Mouse (Mus musculus) CD4-positive, CD25-positive, alpha-beta regulatory T cell, adult 9 weeks (primary cell): ENCODE measurements around the gene Khdc1a. TPM values are rescaled to one million over a fixed set of nuclear protein-coding genes. Genes with fewer than 3 reads are reported as not detected.

Experiments
- polyA plus RNA-seq: library from polyadenylated mRNA; unstranded; fragments of 100-300 nt; shearing (Covaris generic); gene quantifications from one replicate; pipeline ENCODE4 v1.2.1, GENCODE M21; 2017

Gene Khdc1a
- polyA plus RNA-seq, result 3.7 TPM

DNA sequence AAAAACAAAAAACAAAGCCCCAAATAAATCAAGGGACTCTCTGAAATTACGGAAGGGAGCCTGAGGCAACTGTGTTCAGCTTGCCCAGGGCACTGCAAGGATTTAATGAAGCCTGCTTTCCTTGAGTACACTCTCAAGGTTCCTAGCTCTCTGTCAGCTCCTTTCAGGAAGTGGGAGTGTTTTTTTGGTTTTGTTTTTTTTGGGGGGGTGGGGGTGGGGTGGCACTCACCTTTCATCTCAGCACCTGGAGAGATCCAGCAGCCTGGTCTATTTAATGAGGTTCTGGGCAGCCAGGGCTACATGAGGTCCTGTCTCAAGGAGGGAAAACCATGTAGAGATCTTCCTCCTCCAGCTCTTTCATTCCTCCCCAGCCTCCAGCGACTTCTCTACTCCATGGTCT is at the start of gene Khdc1a:
Khdc1a (plus strand) TSS at position 301 of the 400 bp plus-strand sequence.

DNA sequence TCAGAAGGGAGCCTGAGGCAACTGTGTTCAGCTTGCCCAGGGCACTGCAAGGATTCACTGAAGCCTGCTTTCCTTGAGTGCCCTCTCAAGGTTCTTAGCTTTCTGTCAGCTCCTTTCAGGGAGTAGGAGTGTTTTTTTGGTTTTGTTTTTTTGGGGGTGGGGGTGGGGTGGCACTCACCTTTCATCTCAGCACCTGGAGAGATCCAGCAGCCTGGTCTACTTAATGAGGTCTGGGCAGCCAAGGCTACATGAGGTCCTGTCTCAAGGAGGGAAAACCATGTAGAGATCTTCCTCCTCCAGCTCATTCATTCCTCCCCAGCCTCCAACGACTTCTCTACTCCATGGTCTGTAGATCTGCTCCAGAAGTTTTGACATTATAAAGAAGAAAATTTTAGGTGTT is 18.6 kb downstream of the Khdc1a start, which contains the start of gene Khdc1c:
Khdc1c (plus strand) TSS at position 301 of the 400 bp plus-strand sequence.

DNA sequence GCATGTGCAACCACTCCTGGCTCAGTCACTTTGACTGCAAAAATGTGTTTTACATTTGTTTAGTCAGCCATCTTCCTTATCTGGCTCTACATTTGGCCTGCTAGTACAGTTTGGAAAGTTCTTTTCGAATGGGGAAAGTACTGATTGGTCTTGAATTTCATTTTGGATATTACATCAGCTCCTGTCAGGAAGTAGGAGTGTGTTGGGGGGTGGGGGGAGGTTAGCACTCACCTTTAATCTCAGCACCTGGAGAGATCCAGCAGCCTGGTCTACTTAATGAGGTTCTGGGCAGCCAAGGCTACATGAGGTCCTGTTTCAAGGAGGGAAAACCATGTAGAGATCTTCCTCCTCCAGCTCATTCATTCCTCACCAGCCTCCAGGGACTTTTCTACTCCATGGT is 33.8 kb downstream of the Khdc1a start, which contains the start of gene Khdc1b:
Khdc1b (plus strand) TSS at position 301 of the 400 bp plus-strand sequence.

Other genes with a start within 250 kb of the Khdc1a start
- 5.9 TPM for gene Tmem14a, start 131.1 kb upstream of the Khdc1a start, polyA plus RNA-seq
- 1.6 TPM for gene Gsta3, start 109.1 kb upstream of the Khdc1a start, polyA plus RNA-seq
- gene Khdc1c, start 18.7 kb downstream of the Khdc1a start, polyA plus RNA-seq, result not detected
- gene Khdc1b, start 33.9 kb downstream of the Khdc1a start, polyA plus RNA-seq, result not detected